Mouse (Mus musculus): Measurements from ENCODE around the gene Armh3. TPM values are rescaled to one million over a fixed set of nuclear protein-coding genes. Genes with fewer than 3 reads are reported as not detected.

Armh3 gene
- total and polyA plus RNA-seq, 3 experiments = 4.1 to 10.8 TPM; not detected in 1

DNA sequence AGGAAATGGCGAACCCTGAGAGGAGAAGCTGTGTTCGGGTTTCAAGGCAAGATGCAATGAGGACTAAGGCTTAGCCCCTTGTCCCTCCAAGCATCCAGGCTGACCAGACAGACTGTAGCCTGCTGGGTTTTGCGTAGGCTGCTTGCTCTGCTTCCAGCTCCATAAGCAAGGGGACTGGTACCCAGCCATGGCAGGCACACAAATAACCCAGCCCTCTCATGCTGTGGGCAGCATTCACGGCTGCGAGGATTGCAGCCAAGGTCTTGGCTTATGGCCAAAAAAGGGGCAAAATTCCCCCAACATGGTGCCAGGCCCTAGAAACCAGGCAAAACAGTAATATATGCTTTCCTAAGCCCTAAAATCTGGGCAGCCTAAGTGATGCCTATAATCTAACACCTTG lies 176.5 kb downstream of the Armh3 start:
- Histone ChIP-seq H3K9me3 (replicated peaks; ENCODE audit: insufficient read depth, low read length) (no peaks in the 10 kb centered on the region), H3K36me3 (ENCODE audit: control insufficient read depth in 1 of 2, insufficient read depth in 2 of 2, low read length in 2 of 2) (no peaks in the 10 kb centered on the region), H3K27ac (ENCODE audit: control insufficient read depth, low read depth, low read length) (no peak overlapping the region), H3K27me3 (ENCODE audit: control insufficient read depth in 1 of 2, insufficient read depth in 2 of 2, low read length in 2 of 2) (no peaks in the 10 kb centered on the region), H3K4me3 (ENCODE audit: control insufficient read depth in 1 of 2, insufficient read depth in 1 of 2, low read depth in 2 of 2, low read length in 2 of 2) (no peak overlapping the region), H3K9ac (ENCODE audit: control insufficient read depth, low read depth, low read length, poor library complexity, severe bottlenecking) (no peak overlapping the region), H3K79me2 (ENCODE audit: control insufficient read depth, insufficient read depth, low read length, poor library complexity) (no peaks in the 10 kb centered on the region), H3K4me1 (ENCODE audit: control insufficient read depth in 1 of 2, insufficient read depth in 2 of 2, low read length in 2 of 2) (no peaks in the 10 kb centered on the region)
- TF ChIP-seq SMC3 (IDR thresholded peaks at IDR 0.05; ENCODE audit: low read depth, low read length) = no peak
- TF ChIP-seq TAL1 (IDR thresholded peaks at IDR 0.05; ENCODE audit: low read length) = no peak
- TF ChIP-seq MYB (IDR thresholded peaks at IDR 0.05; ENCODE audit: low read depth, low read length) = no peak
- no peak for TF ChIP-seq ZC3H11A (IDR thresholded peaks at IDR 0.05; ENCODE audit: low read depth, low read length)
- no peak for TF ChIP-seq MAZ (IDR thresholded peaks at IDR 0.05; ENCODE audit: low read depth, low read length)
- no peak for TF ChIP-seq CHD2 (IDR thresholded peaks at IDR 0.05; ENCODE audit: low read length)
- TF ChIP-seq CHD1 (IDR thresholded peaks at IDR 0.05; ENCODE audit: low read depth, low read length) = no peak
- TF ChIP-seq MAX (IDR thresholded peaks at IDR 0.05; ENCODE audit: low read length) = no peak
- no peak for TF ChIP-seq ELF1 (IDR thresholded peaks at IDR 0.05; ENCODE audit: low read depth, low read length)
- no peak for TF ChIP-seq RCOR1 (IDR thresholded peaks at IDR 0.05; ENCODE audit: low read depth, low read length)
- TF ChIP-seq POLR2AphosphoS2 (IDR thresholded peaks at IDR 0.05; ENCODE audit: low read length) = no peak
- no peak for TF ChIP-seq MXI1 (IDR thresholded peaks at IDR 0.05; ENCODE audit: low read depth, low read length)
- no peak for TF ChIP-seq RAD21 (IDR thresholded peaks at IDR 0.05; ENCODE audit: low read depth, low read length)
- TF ChIP-seq E2F4 (IDR thresholded peaks at IDR 0.05; ENCODE audit: borderline replicate concordance, low read depth, low read length) = no peak
- no peak for TF ChIP-seq HCFC1 (IDR thresholded peaks at IDR 0.05; ENCODE audit: low read depth, low read length)
- TF ChIP-seq ZNF384 (IDR thresholded peaks at IDR 0.05; ENCODE audit: low read depth, low read length) = no peak
- DNase-seq (ENCODE audit: low read depth, low spot score) = no peak

DNA sequence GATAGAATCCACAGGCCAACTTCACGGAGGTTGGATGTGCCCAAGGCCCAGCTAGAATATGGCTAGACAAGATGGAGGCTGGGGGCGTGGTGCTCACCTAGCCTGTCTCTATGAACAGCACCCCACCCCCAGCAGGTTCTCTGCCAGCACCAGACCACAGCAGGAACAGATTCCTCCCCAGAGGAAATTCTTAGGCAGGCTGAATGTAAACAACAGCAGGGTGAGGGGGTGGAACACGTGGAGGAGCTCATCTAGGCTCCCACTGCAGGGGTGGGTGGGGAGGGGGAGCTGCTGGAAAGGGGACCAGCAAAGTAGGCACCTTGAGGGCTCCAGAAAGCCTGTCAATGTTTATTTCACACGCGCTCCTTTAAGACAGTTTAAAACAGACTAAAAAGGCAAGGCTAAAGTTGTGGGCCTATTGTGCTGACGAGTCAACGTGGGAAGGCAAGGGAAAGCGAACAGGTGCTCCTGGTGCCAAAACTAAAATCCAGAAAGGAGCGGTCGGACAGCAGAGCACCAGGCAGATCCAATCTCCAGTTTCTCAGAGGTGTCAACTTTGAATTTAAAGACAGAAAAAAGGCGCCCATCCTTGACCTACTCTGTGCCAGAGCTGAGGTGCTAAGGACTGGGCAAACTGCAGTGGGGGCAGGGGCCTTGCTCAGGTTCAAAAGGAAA lies 180.3 kb downstream of the Armh3 start:
- Histone ChIP-seq H3K36me3 (ENCODE audit: control insufficient read depth in 1 of 2, insufficient read depth in 2 of 2, low read length in 2 of 2) (no peaks in the 10 kb centered on the region), H3K4me1 (ENCODE audit: control insufficient read depth in 1 of 2, insufficient read depth in 2 of 2, low read length in 2 of 2) (no peaks in the 10 kb centered on the region), H3K27ac (ENCODE audit: control insufficient read depth, low read depth, low read length) (no peak overlapping the region), H3K9me3 (replicated peaks; ENCODE audit: insufficient read depth, low read length) (no peaks in the 10 kb centered on the region), H3K27me3 (ENCODE audit: control insufficient read depth in 1 of 2, insufficient read depth in 2 of 2, low read length in 2 of 2) (no peaks in the 10 kb centered on the region), H3K4me3 (ENCODE audit: control insufficient read depth in 1 of 2, insufficient read depth in 1 of 2, low read depth in 2 of 2, low read length in 2 of 2) (no peak overlapping the region), H3K79me2 (ENCODE audit: control insufficient read depth, insufficient read depth, low read length, poor library complexity) (no peaks in the 10 kb centered on the region), H3K9ac (ENCODE audit: control insufficient read depth, low read depth, low read length, poor library complexity, severe bottlenecking) (no peak overlapping the region)
- TF ChIP-seq E2F4 (IDR thresholded peaks at IDR 0.05; ENCODE audit: borderline replicate concordance, low read depth, low read length) (no peak), MXI1 (IDR thresholded peaks at IDR 0.05; ENCODE audit: low read depth, low read length) (no peak), NRF1 (IDR thresholded peaks at IDR 0.05; ENCODE audit: insufficient read depth, low read depth, low read length, poor library complexity, severe bottlenecking) (no peak), ZNF384 (IDR thresholded peaks at IDR 0.05; ENCODE audit: low read depth, low read length) (no peak), MAFK (IDR thresholded peaks at IDR 0.05; ENCODE audit: borderline replicate concordance, low read depth, low read length) (no peak), MEF2A (IDR thresholded peaks at IDR 0.05; ENCODE audit: extremely low read depth, insufficient replicate concordance, low read depth, low read length, poor library complexity, severe bottlenecking) (no peak), CHD1 (IDR thresholded peaks at IDR 0.05; ENCODE audit: low read depth, low read length) (no peak), TAL1 (IDR thresholded peaks at IDR 0.05; ENCODE audit: low read length) (no peak), GABPA (IDR thresholded peaks at IDR 0.05; ENCODE audit: low read depth, low read length) (no peak), HCFC1 (IDR thresholded peaks at IDR 0.05; ENCODE audit: low read depth, low read length) (no peak), POLR2AphosphoS5 (IDR thresholded peaks at IDR 0.05; ENCODE audit: borderline replicate concordance, low read depth, low read length) (no peak), RCOR1 (IDR thresholded peaks at IDR 0.05; ENCODE audit: low read depth, low read length) (no peak), USF1 (IDR thresholded peaks at IDR 0.05; ENCODE audit: low read depth, low read length) (no peak), KAT2A (conservative IDR thresholded peaks at IDR 0.05; ENCODE audit: low read depth, low read length) (no peak), CHD2 (IDR thresholded peaks at IDR 0.05; ENCODE audit: low read length) (no peak), ZMIZ1 (IDR thresholded peaks at IDR 0.05; ENCODE audit: low read depth, low read length) (no peak), RAD21 (IDR thresholded peaks at IDR 0.05; ENCODE audit: low read depth, low read length) (no peak), SIN3A (IDR thresholded peaks at IDR 0.05; ENCODE audit: low read length) (no peak), GATA1 (IDR thresholded peaks at IDR 0.05; ENCODE audit: low read depth, low read length) (no peak)
- no peak for DNase-seq (ENCODE audit: low read depth, low spot score)

Data from MEL (cell line).